Mouse (Mus musculus): ENCODE results near the gene Mylip. TPM values are rescaled to one million over a fixed set of nuclear protein-coding genes. Genes with fewer than 3 reads are reported as not detected.

Mylip gene
- polyA plus RNA-seq, 1 experiment from 2014 or later = 9.7 TPM

DNA sequence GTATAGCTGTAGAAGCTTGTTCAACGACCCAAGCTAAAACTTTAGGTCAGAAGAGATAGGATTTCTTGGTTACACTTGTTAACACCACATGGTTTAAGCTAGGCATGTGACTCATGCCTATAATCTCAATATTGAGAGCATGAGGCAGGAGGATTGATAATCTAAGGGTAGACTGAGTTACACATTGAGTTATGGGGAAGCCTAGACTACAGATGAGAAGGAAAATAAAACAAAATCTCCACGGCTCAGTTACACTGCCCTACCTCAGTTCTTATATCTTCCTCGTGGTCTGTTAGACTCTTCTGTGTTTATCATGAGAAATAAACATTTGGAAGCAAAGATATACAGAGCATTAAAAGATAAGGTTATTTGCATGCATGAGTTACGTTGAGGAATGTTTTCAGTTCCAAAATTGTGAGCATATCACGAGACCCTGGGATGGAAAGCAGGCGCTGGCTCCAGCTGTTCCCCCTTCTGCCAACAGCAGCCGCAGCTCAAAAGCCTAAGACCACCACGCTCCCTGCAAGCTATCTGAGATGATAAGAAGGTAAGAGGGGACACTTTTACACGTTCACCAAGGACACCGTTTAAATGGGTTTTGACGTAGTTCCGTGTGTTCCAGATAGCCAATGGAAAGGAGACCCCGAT lies 30.7 kb upstream of the Mylip start:
- Histone ChIP-seq H3K36me3 (ENCODE audit: control insufficient read depth, insufficient read depth, low read length) (no peaks in the 10 kb centered on the region), H3K4me2 (replicated peaks; ENCODE audit: low read depth, low read length) (no peak overlapping the region), H3K27me3 (ENCODE audit: control insufficient read depth, insufficient read depth, low read length) (no peaks in the 10 kb centered on the region), H3K27ac (ENCODE audit: low read length) (no peak overlapping the region; the same call in 1 of the 2 replicates), H3K9ac (replicated peaks; ENCODE audit: low read depth, low read length) (no peak overlapping the region), H3K9me3 (ENCODE audit: control insufficient read depth, low read depth, low read length) (no peaks in the 10 kb centered on the region), H3K4me3 (ENCODE audit: low read depth, low read length) (no peak overlapping the region), H3K4me1 (ENCODE audit: control insufficient read depth, insufficient read depth, low read length) (no peaks in the 10 kb centered on the region)
- WGBS = 45% methylated on average over 13 of the region's 13 CpGs
- no peak; the same call in 1 of the 2 replicates for ATAC-seq (ENCODE audit: insufficient number of reproducible peaks, insufficient read depth, low FRiP score, low read depth)

DNA sequence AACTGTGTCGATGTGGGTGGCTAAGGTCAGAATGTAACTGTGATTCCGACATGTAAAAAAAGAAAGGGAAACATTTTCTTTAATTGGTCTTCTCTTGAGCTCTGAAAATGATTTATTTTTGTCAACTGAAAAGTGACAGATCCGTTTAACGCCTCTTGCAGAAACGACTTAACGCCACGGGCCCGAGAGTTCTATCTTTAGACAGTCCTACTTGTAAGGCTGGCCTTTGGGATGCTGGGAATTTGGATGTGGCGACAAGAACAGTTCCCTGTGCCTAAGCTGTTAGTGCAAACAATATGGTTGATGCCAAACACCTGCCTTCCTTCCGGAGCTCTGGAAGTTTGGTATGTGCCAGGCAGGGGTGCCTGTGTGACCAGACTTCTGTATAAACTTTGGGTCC lies 23.8 kb upstream of the Mylip start:
- no peak for ATAC-seq (ENCODE audit: insufficient number of reproducible peaks, insufficient read depth, low FRiP score, low read depth)

DNA sequence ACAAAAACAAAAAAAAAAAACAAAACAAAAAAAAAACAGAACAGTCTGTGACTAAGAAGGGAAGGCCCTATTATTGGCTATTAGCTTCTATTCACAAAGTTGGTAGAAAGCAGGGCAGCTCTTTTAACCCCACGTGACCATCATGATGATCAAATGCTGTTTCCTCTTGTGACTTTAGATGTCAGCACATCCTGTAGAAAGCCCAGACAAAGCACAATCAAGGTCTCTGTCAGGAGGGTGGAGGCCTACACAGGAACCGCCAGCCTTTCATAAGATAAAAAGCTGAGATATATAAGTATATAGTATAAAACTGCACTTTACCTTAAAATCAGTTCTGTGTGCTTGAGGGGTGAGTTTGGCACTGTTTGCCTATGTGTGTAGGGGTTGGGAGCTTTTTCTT lies 17.9 kb upstream of the Mylip start:
- no peaks in the 10 kb centered on the region for H3K36me3 ChIP-seq (ENCODE audit: control insufficient read depth, insufficient read depth, low read length)
- no peak for ATAC-seq (ENCODE audit: insufficient number of reproducible peaks, insufficient read depth, low FRiP score, low read depth)
- no peaks in the 10 kb centered on the region for H3K27me3 ChIP-seq (ENCODE audit: control insufficient read depth, insufficient read depth, low read length)
- no peak overlapping the region for H3K4me2 ChIP-seq (replicated peaks; ENCODE audit: low read depth, low read length)
- H3K4me1 ChIP-seq (ENCODE audit: control insufficient read depth, insufficient read depth, low read length) = no peaks in the 10 kb centered on the region
- no peak overlapping the region for H3K4me3 ChIP-seq (ENCODE audit: low read depth, low read length)
- H3K9me3 ChIP-seq (ENCODE audit: control insufficient read depth, low read depth, low read length) = no peaks in the 10 kb centered on the region
- H3K9ac ChIP-seq (replicated peaks; ENCODE audit: low read depth, low read length) = no peak overlapping the region
- H3K27ac ChIP-seq (ENCODE audit: low read length) = no peak overlapping the region
- WGBS = 74% methylated on average over 2 of the region's 2 CpGs

More for the DNA sequence above, 23.8 kb upstream of the Mylip start:
- Histone ChIP-seq H3K4me2 (replicated peaks; ENCODE audit: low read depth, low read length) (no peak overlapping the region), H3K9me3 (ENCODE audit: control insufficient read depth, low read depth, low read length) (no peaks in the 10 kb centered on the region), H3K9ac (replicated peaks; ENCODE audit: low read depth, low read length) (no peak overlapping the region), H3K27ac (ENCODE audit: low read length) (no peak overlapping the region), H3K4me1 (ENCODE audit: control insufficient read depth, insufficient read depth, low read length) (no peaks in the 10 kb centered on the region), H3K27me3 (ENCODE audit: control insufficient read depth, insufficient read depth, low read length) (no peaks in the 10 kb centered on the region), H3K36me3 (ENCODE audit: control insufficient read depth, insufficient read depth, low read length) (no peaks in the 10 kb centered on the region), H3K4me3 (ENCODE audit: low read depth, low read length) (no peak overlapping the region)
- 71% methylated on average over 10 of the region's 10 CpGs for WGBS

DNA sequence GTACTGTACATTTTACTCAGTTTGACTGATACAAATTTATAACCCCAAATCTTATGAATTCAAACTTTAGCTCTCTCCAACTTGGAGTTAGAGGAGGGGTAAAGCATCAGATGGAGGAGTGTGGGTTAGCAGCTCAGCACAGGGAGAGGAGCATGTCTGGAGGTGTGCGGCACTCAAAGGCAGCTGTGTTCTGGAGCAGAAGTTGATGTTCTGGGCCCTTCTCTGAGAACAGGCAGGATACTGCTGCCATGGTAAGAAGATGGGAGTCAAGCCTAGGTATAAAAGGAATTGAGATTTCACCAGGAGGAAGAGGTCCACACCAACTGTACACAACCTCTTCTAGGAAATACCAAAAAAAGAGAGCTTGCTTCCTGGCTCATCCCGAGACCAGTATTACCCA lies 17.1 kb upstream of the Mylip start:
- no peak overlapping the region for H3K27ac ChIP-seq (ENCODE audit: low read length)
- H3K4me1 ChIP-seq (ENCODE audit: control insufficient read depth, insufficient read depth, low read length) = no peaks in the 10 kb centered on the region
- ATAC-seq (ENCODE audit: insufficient number of reproducible peaks, insufficient read depth, low FRiP score, low read depth) = no peak
- H3K27me3 ChIP-seq (ENCODE audit: control insufficient read depth, insufficient read depth, low read length) = no peaks in the 10 kb centered on the region
- H3K36me3 ChIP-seq (ENCODE audit: control insufficient read depth, insufficient read depth, low read length) = no peaks in the 10 kb centered on the region
- H3K4me2 ChIP-seq (replicated peaks; ENCODE audit: low read depth, low read length) = no peak overlapping the region
- no peak overlapping the region for H3K9ac ChIP-seq (replicated peaks; ENCODE audit: low read depth, low read length)
- no peaks in the 10 kb centered on the region for H3K9me3 ChIP-seq (ENCODE audit: control insufficient read depth, low read depth, low read length)
- 81% methylated on average over 2 of the region's 2 CpGs for WGBS
- no peak overlapping the region for H3K4me3 ChIP-seq (ENCODE audit: low read depth, low read length)

DNA sequence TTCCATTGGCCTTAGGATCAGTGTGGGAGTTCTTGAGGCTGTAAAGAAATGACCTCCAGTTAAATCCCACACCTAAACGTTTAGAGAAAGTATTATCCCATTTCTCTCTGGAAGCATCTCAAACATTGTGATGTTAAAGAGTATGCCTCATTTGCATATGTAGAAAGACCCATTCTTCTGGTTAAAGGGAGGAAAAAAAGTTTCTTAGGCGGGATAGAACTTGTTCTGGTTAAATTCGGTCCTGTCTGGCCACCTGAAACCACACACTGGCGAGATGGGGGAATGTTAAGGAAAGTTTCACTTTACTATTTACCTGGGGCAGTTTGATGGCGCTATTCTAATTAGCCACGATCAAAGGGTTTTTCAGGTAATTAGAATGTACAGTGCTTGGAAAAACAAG lies 14.7 kb upstream of the Mylip start:
- H3K4me1 ChIP-seq (ENCODE audit: control insufficient read depth, insufficient read depth, low read length) = no peaks in the 10 kb centered on the region
- H3K36me3 ChIP-seq (ENCODE audit: control insufficient read depth, insufficient read depth, low read length) = no peaks in the 10 kb centered on the region
- ATAC-seq (ENCODE audit: insufficient number of reproducible peaks, insufficient read depth, low FRiP score, low read depth) = no peak
- WGBS = 47% methylated on average over 6 of the region's 6 CpGs
- H3K4me3 ChIP-seq (ENCODE audit: low read depth, low read length) = no peak overlapping the region
- H3K27ac ChIP-seq (ENCODE audit: low read length) = no peak overlapping the region
- no peak overlapping the region for H3K4me2 ChIP-seq (replicated peaks; ENCODE audit: low read depth, low read length)
- no peaks in the 10 kb centered on the region for H3K27me3 ChIP-seq (ENCODE audit: control insufficient read depth, insufficient read depth, low read length)
- no peaks in the 10 kb centered on the region for H3K9me3 ChIP-seq (ENCODE audit: control insufficient read depth, low read depth, low read length)
- H3K9ac ChIP-seq (replicated peaks; ENCODE audit: low read depth, low read length) = no peak overlapping the region

DNA sequence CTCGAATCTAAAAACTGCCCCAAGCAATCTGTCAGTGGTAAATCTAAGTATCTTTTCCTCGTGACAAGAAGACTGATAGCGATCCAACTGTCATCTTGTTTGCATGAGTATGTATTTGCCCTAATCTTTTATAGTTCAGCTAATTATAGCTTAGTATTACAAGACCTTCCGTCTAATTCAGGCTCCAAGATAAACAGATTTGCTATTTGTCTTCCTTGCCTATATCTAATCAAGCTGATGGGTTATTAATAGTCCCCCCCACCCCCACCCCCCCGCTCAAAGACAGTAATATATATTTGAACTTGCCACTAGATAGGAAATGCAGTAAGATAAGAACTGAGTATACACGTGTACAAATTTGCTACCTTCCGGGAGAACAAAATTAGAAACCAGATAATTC lies 7.3 kb upstream of the Mylip start:
- Histone ChIP-seq H3K4me3 (ENCODE audit: low read depth, low read length) (no peak overlapping the region), H3K27me3 (ENCODE audit: control insufficient read depth, insufficient read depth, low read length) (no peaks in the 10 kb centered on the region), H3K4me1 (ENCODE audit: control insufficient read depth, insufficient read depth, low read length) (no peaks in the 10 kb centered on the region), H3K9me3 (ENCODE audit: control insufficient read depth, low read depth, low read length) (no peaks in the 10 kb centered on the region), H3K9ac (replicated peaks; ENCODE audit: low read depth, low read length) (no peak overlapping the region), H3K27ac (ENCODE audit: low read length) (no peak overlapping the region), H3K4me2 (replicated peaks; ENCODE audit: low read depth, low read length) (no peak overlapping the region), H3K36me3 (ENCODE audit: control insufficient read depth, insufficient read depth, low read length) (no peaks in the 10 kb centered on the region)
- no peak for ATAC-seq (ENCODE audit: insufficient number of reproducible peaks, insufficient read depth, low FRiP score, low read depth)
- whole genome bisulfite sequencing = 59% methylated on average over 7 of the region's 7 CpGs

DNA sequence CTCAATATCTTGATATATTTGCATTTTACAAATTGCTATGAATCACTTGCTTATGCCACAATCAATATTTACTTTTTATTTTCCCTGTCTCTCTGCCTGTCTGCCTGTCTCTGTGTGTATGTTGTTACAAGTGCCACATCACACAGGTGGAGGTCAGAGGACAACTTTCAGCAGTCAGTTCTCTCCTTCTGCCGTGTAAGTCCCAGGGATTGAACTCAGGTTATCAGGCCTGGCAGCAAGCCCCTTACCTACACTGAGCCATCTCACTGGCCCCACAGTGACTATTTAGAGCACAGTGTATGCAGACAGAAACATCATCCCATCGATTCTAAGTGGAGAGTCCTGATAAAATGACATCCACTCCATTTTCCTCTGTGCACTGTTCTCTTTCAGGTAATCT lies 4.9 kb upstream of the Mylip start:
- Histone ChIP-seq H3K9me3 (ENCODE audit: control insufficient read depth, low read depth, low read length) (no peaks in the 10 kb centered on the region), H3K27me3 (ENCODE audit: control insufficient read depth, insufficient read depth, low read length) (no peaks in the 10 kb centered on the region), H3K4me1 (ENCODE audit: control insufficient read depth, insufficient read depth, low read length) (no peaks in the 10 kb centered on the region), H3K36me3 (ENCODE audit: control insufficient read depth, insufficient read depth, low read length) (no peaks in the 10 kb centered on the region), H3K9ac (replicated peaks; ENCODE audit: low read depth, low read length) (no peak overlapping the region), H3K4me2 (replicated peaks; ENCODE audit: low read depth, low read length) (no peak overlapping the region), H3K4me3 (ENCODE audit: low read depth, low read length) (no peak overlapping the region), H3K27ac (ENCODE audit: low read length) (no peak overlapping the region)
- 63% methylated on average over 2 of the region's 2 CpGs for WGBS
- no peak for ATAC-seq (ENCODE audit: insufficient number of reproducible peaks, insufficient read depth, low FRiP score, low read depth)

DNA sequence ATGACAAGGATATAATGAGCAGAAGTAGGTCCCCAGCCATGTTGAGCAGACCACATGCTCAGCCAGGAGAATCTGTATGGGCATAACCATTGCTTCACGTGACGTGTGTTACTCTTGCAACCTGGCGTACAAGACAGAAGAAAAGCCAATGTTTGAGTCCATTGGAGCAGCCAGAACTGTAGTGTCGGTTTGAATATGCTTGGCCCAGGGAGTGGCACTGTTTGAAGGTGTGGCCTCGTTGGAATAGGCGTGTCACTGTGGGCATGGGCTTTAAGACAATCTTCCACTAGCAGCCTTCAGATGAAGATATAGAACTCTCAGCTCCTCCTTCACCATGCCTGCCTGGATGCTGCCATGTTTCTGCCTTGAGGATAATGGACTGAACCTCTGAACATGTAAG lies 4.0 kb upstream of the Mylip start:
- Histone ChIP-seq H3K27ac (ENCODE audit: low read length) (no peak overlapping the region), H3K4me1 (ENCODE audit: control insufficient read depth, insufficient read depth, low read length) (0 out of 2 replicates have a peak, but pooled peaks cover under 1% of the 10 kb centered on the region), H3K4me2 (replicated peaks; ENCODE audit: low read depth, low read length) (no peak overlapping the region), H3K9me3 (ENCODE audit: control insufficient read depth, low read depth, low read length) (no peaks in the 10 kb centered on the region), H3K4me3 (ENCODE audit: low read depth, low read length) (no peak overlapping the region), H3K36me3 (ENCODE audit: control insufficient read depth, insufficient read depth, low read length) (no peaks in the 10 kb centered on the region), H3K9ac (replicated peaks; ENCODE audit: low read depth, low read length) (no peak overlapping the region), H3K27me3 (ENCODE audit: control insufficient read depth, insufficient read depth, low read length) (no peaks in the 10 kb centered on the region)
- ATAC-seq (ENCODE audit: insufficient number of reproducible peaks, insufficient read depth, low FRiP score, low read depth) = no peak
- WGBS = 87% methylated on average over 6 of the region's 6 CpGs

DNA sequence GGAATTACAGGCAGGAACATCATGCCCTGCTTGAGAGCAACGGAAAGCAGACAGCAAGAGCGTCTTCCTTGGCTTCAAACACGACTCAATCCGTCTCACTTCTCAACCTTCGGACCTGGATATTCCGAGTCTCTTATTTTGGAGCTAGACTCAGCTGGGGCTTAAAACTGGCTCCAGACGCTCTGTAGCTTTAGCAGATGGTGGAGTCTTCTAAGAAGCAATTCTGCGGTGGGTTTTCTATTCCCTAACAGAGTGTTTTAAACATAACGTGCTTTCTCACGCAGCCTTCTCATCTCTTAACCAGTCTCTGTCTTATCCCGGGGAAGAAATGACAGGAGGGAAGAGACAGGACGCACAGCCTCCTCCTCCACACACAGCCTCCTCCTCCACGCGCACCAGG lies 3.3 kb upstream of the Mylip start:
- Histone ChIP-seq H3K4me2 (replicated peaks; ENCODE audit: low read depth, low read length) (no peak overlapping the region), H3K9me3 (ENCODE audit: control insufficient read depth, low read depth, low read length) (no peaks in the 10 kb centered on the region), H3K27ac (ENCODE audit: low read length) (no peak overlapping the region), H3K9ac (replicated peaks; ENCODE audit: low read depth, low read length) (no peak overlapping the region), H3K36me3 (ENCODE audit: control insufficient read depth, insufficient read depth, low read length) (no peaks in the 10 kb centered on the region), H3K4me3 (ENCODE audit: low read depth, low read length) (no peak overlapping the region), H3K27me3 (ENCODE audit: control insufficient read depth, insufficient read depth, low read length) (no peaks in the 10 kb centered on the region), H3K4me1 (ENCODE audit: control insufficient read depth, insufficient read depth, low read length) (peaks cover 8% of the 10 kb centered on the region; the same call in 1 of the 2 replicates)
- 88% methylated on average over 14 of the region's 14 CpGs for WGBS
- no peak for ATAC-seq (ENCODE audit: insufficient number of reproducible peaks, insufficient read depth, low FRiP score, low read depth)
